Mouse (Mus musculus) MEL (cell line): ENCODE measurements around the gene Focad.

Experiments used
- CTCF ChIP-seq, 3 experiments: IDR thresholded peaks in 2 of 3; conservative IDR thresholded peaks in 1 of 3; 2 replicates each; pipeline ENCODE4 v1.5.1; 2011 to 2012; ENCODE audit warnings: low read length in 3 of 3, low read depth in 2 of 3, mild to moderate bottlenecking in 2 of 3, improper control_type of control experiment in 1 of 3, inconsistent platforms in 1 of 3, mixed read lengths in 1 of 3, moderate library complexity in 1 of 3; ENCODE audit not compliant: control insufficient read depth in 1 of 3, insufficient read depth in 1 of 3, poor library complexity in 1 of 3, severe bottlenecking in 1 of 3
- ELF1 ChIP-seq: IDR thresholded peaks from 2 replicates; pipeline ENCODE4 v1.6.1; 2014; ENCODE audit warnings: low read depth, mild to moderate bottlenecking, inconsistent platforms, low read length, improper control_type of control experiment, moderate library complexity
- EP300 ChIP-seq, 2 experiments: IDR thresholded peaks; 2 replicates each; pipeline ENCODE4 v1.6.1; 2011; ENCODE audit warnings: improper control_type of control experiment in 2 of 2, low read length in 2 of 2, low read depth in 1 of 2, mild to moderate bottlenecking in 1 of 2
- MAFK ChIP-seq: IDR thresholded peaks from 2 replicates; pipeline ENCODE4 v1.6.1; 2011; ENCODE audit warnings: low read depth, mild to moderate bottlenecking, low read length, improper control_type of control experiment, borderline replicate concordance
- MAX ChIP-seq: IDR thresholded peaks from 2 replicates; pipeline ENCODE4 v1.6.1; 2011; ENCODE audit warnings: low read length, improper control_type of control experiment
- MXI1 ChIP-seq: IDR thresholded peaks from 2 replicates; pipeline ENCODE4 v1.6.1; 2011; ENCODE audit warnings: mild to moderate bottlenecking, low read depth, low read length, improper control_type of control experiment
- POLR2A ChIP-seq, 2 experiments: IDR thresholded peaks; 2 replicates each; pipeline ENCODE4 v1.6.1; 2011 to 2012; ENCODE audit warnings: low read length in 2 of 2, mild to moderate bottlenecking in 2 of 2, control low read depth in 1 of 2, improper control_type of control experiment in 1 of 2, low read depth in 1 of 2, moderate library complexity in 1 of 2; ENCODE audit not compliant: control insufficient read depth in 1 of 2, insufficient read depth in 1 of 2, poor library complexity in 1 of 2
- POLR2AphosphoS2 ChIP-seq: IDR thresholded peaks from 2 replicates; pipeline ENCODE4 v1.6.1; 2011; ENCODE audit warnings: low read length, improper control_type of control experiment
- POLR2AphosphoS5 ChIP-seq: IDR thresholded peaks from 2 replicates; pipeline ENCODE4 v1.6.1; 2012; ENCODE audit warnings: low read depth, borderline replicate concordance, mild to moderate bottlenecking, inconsistent platforms, low read length, moderate library complexity, mixed read lengths
- TAL1 ChIP-seq: IDR thresholded peaks from 2 replicates; pipeline ENCODE4 v1.6.1; 2012; ENCODE audit warnings: mild to moderate bottlenecking, inconsistent platforms, low read length, moderate library complexity, mixed read lengths
- UBTF ChIP-seq: IDR thresholded peaks from 2 replicates; pipeline ENCODE4 v1.6.1; 2012; ENCODE audit warnings: low read depth, mild to moderate bottlenecking, inconsistent platforms, low read length, improper control_type of control experiment, moderate library complexity, borderline replicate concordance; ENCODE audit not compliant: insufficient read depth

- TF ChIP-seq CTCF (IDR thresholded peaks at IDR 0.05 in 2 of 3, conservative IDR thresholded peaks at IDR 0.05 in 1 of 3; ENCODE audit: control insufficient read depth in 1 of 3, insufficient read depth in 1 of 3, low read depth in 2 of 3, low read length in 3 of 3, poor library complexity in 1 of 3, severe bottlenecking in 1 of 3) (no peak), MXI1 (no peak), EP300 (IDR thresholded peaks at IDR 0.05; ENCODE audit: low read depth in 1 of 2, low read length in 2 of 2) (no peak), UBTF (no peak), POLR2A (IDR thresholded peaks at IDR 0.05; ENCODE audit: control insufficient read depth in 1 of 2, insufficient read depth in 1 of 2, low read depth in 1 of 2, low read length in 2 of 2, poor library complexity in 1 of 2) (no peak), MAFK (no peak), TAL1 (no peak), MAX (no peak), POLR2AphosphoS5 (no peak), POLR2AphosphoS2 (no peak), ELF1 (no peak)
Observed at GRCm38 (mm10) chr4:88046280-88046679, 48.1 kb upstream of the Focad start.
